Mouse (Mus musculus) C2C12 (cell line): Measurements from ENCODE around the gene Dcaf10. TPM values are rescaled to one million over a fixed set of nuclear protein-coding genes. Genes with fewer than 3 reads are reported as not detected.

ENCODE experiments used
- H3K27me3 ChIP-seq: one replicate; pipeline ENCODE4 v1.6.1; 2011; ENCODE audit not compliant: control insufficient read depth, insufficient read depth, insufficient read length
- H3K36me3 ChIP-seq: one replicate; pipeline ENCODE4 v1.6.1; 2011; ENCODE audit not compliant: control insufficient read depth, insufficient read depth
- H3K4me3 ChIP-seq: one replicate; pipeline ENCODE4 v1.5.1; 2011; ENCODE audit warnings: mild to moderate bottlenecking, control low read depth; ENCODE audit not compliant: poor library complexity, insufficient read depth, severe bottlenecking
- H3K79me2 ChIP-seq: one replicate; pipeline ENCODE4 v1.6.1; 2011; ENCODE audit not compliant: control insufficient read depth, insufficient read depth
- H3K79me3 ChIP-seq: one replicate; pipeline ENCODE4 v1.6.1; 2011; ENCODE audit warnings: low read depth, control low read depth
- H3ac ChIP-seq: one replicate; pipeline ENCODE3; 2011; ENCODE audit warnings: low read depth; ENCODE audit not compliant: control insufficient read depth, insufficient read length
- CEBPB ChIP-seq: IDR thresholded peaks from one replicate; pipeline ENCODE4 v1.6.1; 2011; ENCODE audit warnings: low read depth, mild to moderate bottlenecking, control low read depth, moderate library complexity
- CTCF ChIP-seq: IDR thresholded peaks from one replicate; pipeline ENCODE4 v1.5.1; 2011; ENCODE audit not compliant: control insufficient read depth, insufficient read depth, insufficient read length
- FOSL1 ChIP-seq: IDR thresholded peaks from one replicate; pipeline ENCODE4 v1.8.0; 2011; ENCODE audit warnings: mild to moderate bottlenecking, low read length; ENCODE audit not compliant: poor library complexity, insufficient read depth, severe bottlenecking
- MAX ChIP-seq: IDR thresholded peaks from one replicate; pipeline ENCODE4 v1.6.1; 2011; ENCODE audit warnings: mild to moderate bottlenecking, control low read depth
- MYOD1 ChIP-seq: IDR thresholded peaks from one replicate; pipeline ENCODE4 v1.6.1; 2011; ENCODE audit warnings: low read depth; ENCODE audit not compliant: control insufficient read depth, insufficient read length
- MYOG ChIP-seq: IDR thresholded peaks from one replicate; pipeline ENCODE4 v1.6.1; 2011; ENCODE audit not compliant: control insufficient read depth, insufficient read length; ENCODE audit errors: extremely low read depth
- USF1 ChIP-seq: IDR thresholded peaks from one replicate; pipeline ENCODE4 v1.6.1; 2011; ENCODE audit warnings: low read depth, mild to moderate bottlenecking, control low read depth, moderate library complexity
- polyA plus RNA-seq: library from polyadenylated mRNA; unstranded; fragments of >200 nt; fragmentation: generic; extraction: Trizol; gene quantifications from one replicate; pipeline ENCODE4 v1.2.1, GENCODE M21; 2012; ENCODE audit warnings: missing spikeins

Dcaf10 gene
- polyA plus RNA-seq, 1 experiment = 10.8 TPM

GRCm38 (mm10) chr4:45399421-45400210, 57.7 kb downstream of the Dcaf10 start:
- TF ChIP-seq CEBPB (no peak), MAX (no peak), USF1 (no peak), FOSL1 (no peak), CTCF (no peak), MYOG (no peak), MYOD1 (no peak)
- Histone ChIP-seq H3K4me3 (no peak overlapping the region), H3K79me3 (peaks cover 7% of the 10 kb centered on the region), H3K27me3 (no peaks in the 10 kb centered on the region), H3ac (no peak overlapping the region), H3K36me3 (peaks cover 27% of the 10 kb centered on the region), H3K79me2 (peaks cover 31% of the 10 kb centered on the region)

- TF ChIP-seq FOSL1 (no peak), CEBPB (no peak), CTCF (no peak), MYOG (no peak), MYOD1 (no peak), USF1 (no peak), MAX (no peak)
- peaks cover 27% of the 10 kb centered on the region for H3K36me3 ChIP-seq
- no peaks in the 10 kb centered on the region for H3K27me3 ChIP-seq
- H3K4me3 ChIP-seq = no peak overlapping the region
- peaks cover 54% of the 10 kb centered on the region for H3K79me2 ChIP-seq
- no peak overlapping the region for H3ac ChIP-seq
- H3K79me3 ChIP-seq = peaks cover 14% of the 10 kb centered on the region
Measured at GRCm38 (mm10) chr4:45402281-45402680, 60.4 kb downstream of the Dcaf10 start.

GRCm38 (mm10) chr4:45402878-45403498, 61.1 kb downstream of the Dcaf10 start:
- peaks cover 20% of the 10 kb centered on the region for H3K79me3 ChIP-seq
- TF ChIP-seq FOSL1 = no peak
- TF ChIP-seq MYOG = no peak
- H3K36me3 ChIP-seq = peaks cover 27% of the 10 kb centered on the region
- no peaks in the 10 kb centered on the region for H3K27me3 ChIP-seq
- no peak overlapping the region for H3ac ChIP-seq
- H3K79me2 ChIP-seq = peaks cover 62% of the 10 kb centered on the region
- H3K4me3 ChIP-seq = no peak overlapping the region

GRCm38 (mm10) chr4:45403499-45403878, 61.6 kb downstream of the Dcaf10 start:
- H3K79me3 ChIP-seq = peaks cover 20% of the 10 kb centered on the region
- H3ac ChIP-seq = no peak overlapping the region
- H3K27me3 ChIP-seq = no peaks in the 10 kb centered on the region
- H3K36me3 ChIP-seq = peaks cover 27% of the 10 kb centered on the region
- peaks cover 67% of the 10 kb centered on the region for H3K79me2 ChIP-seq
- TF ChIP-seq MAX = no peak
- no peak for TF ChIP-seq USF1
- no peak for TF ChIP-seq FOSL1
- no peak for TF ChIP-seq CEBPB
- no peak for TF ChIP-seq MYOD1
- no peak for TF ChIP-seq MYOG
- no peak for TF ChIP-seq CTCF
- no peak overlapping the region for H3K4me3 ChIP-seq

- H3K36me3 ChIP-seq = peaks cover 24% of the 10 kb centered on the region
- no peaks in the 10 kb centered on the region for H3K27me3 ChIP-seq
- H3ac ChIP-seq = no peak overlapping the region
Measured at GRCm38 (mm10) chr4:45404086-45404485, 62.2 kb downstream of the Dcaf10 start.

GRCm38 (mm10) chr4:45405315-45405714, 63.4 kb downstream of the Dcaf10 start:
- H3ac ChIP-seq = no peak overlapping the region
- H3K79me2 ChIP-seq = peaks cover 67% of the 10 kb centered on the region
- peaks cover 18% of the 10 kb centered on the region for H3K36me3 ChIP-seq
- H3K4me3 ChIP-seq = no peak overlapping the region
- H3K27me3 ChIP-seq = no peaks in the 10 kb centered on the region
- TF ChIP-seq CTCF = no peak
- TF ChIP-seq MYOG = no peak
- no peak for TF ChIP-seq MYOD1
- TF ChIP-seq CEBPB = no peak
- no peak for TF ChIP-seq FOSL1
- TF ChIP-seq MAX = no peak
- no peak for TF ChIP-seq USF1
- peaks cover 20% of the 10 kb centered on the region for H3K79me3 ChIP-seq

More at GRCm38 (mm10) chr4:45404086-45404485, 62.2 kb downstream of the Dcaf10 start:
- Histone ChIP-seq H3K79me3 (peaks cover 20% of the 10 kb centered on the region), H3K4me3 (no peak overlapping the region), H3K79me2 (peaks cover 67% of the 10 kb centered on the region)
- no peak for TF ChIP-seq MAX
- TF ChIP-seq MYOG = no peak
- TF ChIP-seq MYOD1 = no peak
- no peak for TF ChIP-seq CTCF
- TF ChIP-seq FOSL1 = no peak
- no peak for TF ChIP-seq USF1
- no peak for TF ChIP-seq CEBPB
